Mouse (Mus musculus): Measurements from ENCODE around the gene Abhd5. TPM values are rescaled to one million over a fixed set of nuclear protein-coding genes. Genes with fewer than 3 reads are reported as not detected.

Gene Abhd5
- polyA plus RNA-seq, 1 experiment from 2014 or later: 18.8 TPM

- H3K27me3 ChIP-seq (ENCODE audit: insufficient read depth, poor library complexity, severe bottlenecking): no peaks in the 10 kb centered on the region
- H3K4me3 ChIP-seq: no peak overlapping the region
- H3K9me3 ChIP-seq: no peaks in the 10 kb centered on the region
- WGBS: 66% methylated on average over 4 of the region's 4 CpGs
- H3K36me3 ChIP-seq: no peaks in the 10 kb centered on the region
- peak; percentile 51 for DNase-seq (ENCODE audit: low spot score)
- no peak overlapping the region for H3K27ac ChIP-seq
- H3K4me1 ChIP-seq: peaks cover 7% of the 10 kb centered on the region; the same call in 1 of the 2 replicates
Observed at GRCm38 (mm10) chr9:122352911-122353310, 1.5 kb downstream of the Abhd5 start.

DNA sequence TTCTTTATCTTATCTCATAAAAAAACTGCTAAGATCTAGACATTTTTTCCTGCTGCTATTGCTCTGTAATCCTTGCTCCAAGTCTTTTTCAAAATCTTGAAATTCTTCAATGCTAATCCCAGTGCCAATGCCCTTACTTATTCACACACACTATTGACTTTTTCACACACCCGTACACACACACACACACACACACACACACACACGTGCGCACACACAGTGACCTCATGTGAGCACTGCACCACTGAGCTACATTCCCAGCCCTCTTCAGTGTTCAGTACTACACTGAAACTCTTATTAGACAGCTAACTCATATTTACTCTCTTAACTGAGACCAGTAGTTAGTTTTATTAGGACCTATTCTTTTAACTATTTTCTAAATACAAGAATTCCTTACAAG is 2.8 kb downstream of the Abhd5 start:
- no peak overlapping the region for H3K27ac ChIP-seq
- peak; percentile 58 for DNase-seq (ENCODE audit: low spot score)
- 89% methylated on average over 3 of the region's 3 CpGs for WGBS
- H3K4me3 ChIP-seq: no peak overlapping the region
- no peaks in the 10 kb centered on the region for H3K27me3 ChIP-seq (ENCODE audit: insufficient read depth, poor library complexity, severe bottlenecking)
- no peaks in the 10 kb centered on the region for H3K9me3 ChIP-seq
- H3K36me3 ChIP-seq: no peaks in the 10 kb centered on the region
- peaks cover 7% of the 10 kb centered on the region; the same call in 1 of the 2 replicates for H3K4me1 ChIP-seq

DNA sequence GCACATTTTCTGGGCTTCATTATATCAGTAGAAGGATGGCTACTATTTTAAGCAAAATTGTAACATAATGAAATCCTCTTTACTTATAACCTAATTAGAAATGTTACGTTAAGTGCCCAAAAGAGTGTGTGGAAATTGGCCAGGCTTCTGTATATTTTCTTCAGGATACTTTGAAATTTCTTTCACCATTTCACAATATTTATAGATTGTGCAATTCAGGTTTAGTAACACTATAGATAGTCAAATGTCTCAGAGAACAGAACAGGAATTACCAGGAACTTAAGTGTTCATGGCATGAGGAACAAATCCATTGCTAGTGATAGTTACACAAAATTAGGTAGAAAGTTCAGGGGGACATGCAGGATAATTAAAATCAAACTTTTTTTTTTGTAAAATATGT is 5.7 kb downstream of the Abhd5 start:
- DNase-seq (ENCODE audit: low spot score): no peak
- H3K9me3 ChIP-seq: no peaks in the 10 kb centered on the region
- H3K4me1 ChIP-seq: peaks cover 7% of the 10 kb centered on the region; the same call in 1 of the 2 replicates
- H3K36me3 ChIP-seq: peaks cover 2% of the 10 kb centered on the region; the same call in 1 of the 2 replicates
- H3K27me3 ChIP-seq (ENCODE audit: insufficient read depth, poor library complexity, severe bottlenecking): no peaks in the 10 kb centered on the region
- 88% methylated on average over 1 of the region's 1 CpGs for WGBS
- no peak overlapping the region for H3K27ac ChIP-seq
- no peak overlapping the region for H3K4me3 ChIP-seq

DNA sequence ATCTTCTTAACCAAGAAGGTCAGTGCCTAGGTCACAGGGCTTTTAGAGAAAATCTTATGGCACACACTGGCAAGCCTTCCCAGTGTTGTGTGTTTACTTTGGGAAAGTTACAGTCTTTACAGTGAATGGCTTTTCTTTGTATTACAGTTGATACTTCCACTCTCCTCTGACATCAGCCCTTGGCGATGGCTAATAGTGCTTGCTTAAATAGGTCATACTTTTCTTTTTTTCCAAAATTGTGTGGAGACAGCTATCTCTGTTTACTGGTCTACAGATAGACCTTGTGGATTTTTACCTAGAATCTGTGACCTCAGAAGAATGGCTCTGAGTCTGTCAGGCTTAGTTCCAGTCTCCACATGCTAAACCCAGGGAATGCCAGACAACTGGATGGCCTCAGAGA is 6.2 kb downstream of the Abhd5 start:
- H3K4me3 ChIP-seq: no peak overlapping the region
- no peak overlapping the region for H3K27ac ChIP-seq
- H3K4me1 ChIP-seq: peaks cover 5% of the 10 kb centered on the region; the same call in 1 of the 2 replicates
- WGBS: 86% methylated on average over 1 of the region's 1 CpGs
- no peaks in the 10 kb centered on the region for H3K27me3 ChIP-seq (ENCODE audit: insufficient read depth, poor library complexity, severe bottlenecking)
- no peaks in the 10 kb centered on the region for H3K9me3 ChIP-seq
- H3K36me3 ChIP-seq: peaks cover 2% of the 10 kb centered on the region; the same call in 1 of the 2 replicates
- DNase-seq (ENCODE audit: low spot score): no peak

DNA sequence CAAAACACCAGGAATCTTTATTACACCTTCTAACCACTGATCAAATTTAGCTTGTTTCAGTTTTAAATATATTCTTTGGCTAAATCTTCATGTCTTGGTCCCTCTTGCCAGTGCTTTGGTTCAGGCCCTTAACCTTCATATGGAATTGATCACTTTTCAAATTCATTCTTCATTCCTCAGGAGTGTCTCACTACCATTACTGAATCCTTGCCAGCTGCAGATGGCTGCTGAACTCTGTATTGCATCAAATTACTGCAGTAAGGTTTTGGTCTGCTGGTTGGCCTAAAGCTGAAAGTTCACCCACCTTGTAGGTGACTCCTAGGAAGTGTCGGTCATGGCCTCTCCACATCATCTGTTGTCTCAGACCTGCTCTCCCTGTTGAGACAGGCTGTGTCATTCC is 12.8 kb downstream of the Abhd5 start:
- Histone ChIP-seq H3K27me3 (ENCODE audit: insufficient read depth, poor library complexity, severe bottlenecking) (no peaks in the 10 kb centered on the region), H3K4me1 (no peaks in the 10 kb centered on the region), H3K36me3 (peaks cover 7% of the 10 kb centered on the region; the same call in 1 of the 2 replicates), H3K4me3 (no peak overlapping the region), H3K27ac (no peak overlapping the region), H3K9me3 (no peaks in the 10 kb centered on the region)
- peak; percentile 7 for DNase-seq (ENCODE audit: low spot score)
- 84% methylated on average over 1 of the region's 1 CpGs for WGBS

- 0 out of 2 replicates have a peak, but pooled peaks cover 4% of the 10 kb centered on the region for H3K36me3 ChIP-seq
- no peak overlapping the region for H3K27ac ChIP-seq
- no peaks in the 10 kb centered on the region for H3K27me3 ChIP-seq (ENCODE audit: insufficient read depth, poor library complexity, severe bottlenecking)
- no peaks in the 10 kb centered on the region for H3K9me3 ChIP-seq
- no peak overlapping the region for H3K4me3 ChIP-seq
- peaks cover 9% of the 10 kb centered on the region; the same call in 1 of the 2 replicates for H3K4me1 ChIP-seq
- WGBS: 90% methylated on average over 6 of the region's 6 CpGs
- peak; percentile 65 for DNase-seq (ENCODE audit: low spot score)
Observed at GRCm38 (mm10) chr9:122370292-122370794, 18.9 kb downstream of the Abhd5 start.

- H3K27ac ChIP-seq: peak overlapping the region; percentile 16; the same call in 1 of the 2 replicates
- peaks cover 9% of the 10 kb centered on the region; the same call in 1 of the 2 replicates for H3K4me1 ChIP-seq
- H3K4me3 ChIP-seq: no peak overlapping the region
- 30% methylated on average over 4 of the region's 4 CpGs for WGBS
- no peaks in the 10 kb centered on the region for H3K27me3 ChIP-seq (ENCODE audit: insufficient read depth, poor library complexity, severe bottlenecking)
- no peak for DNase-seq (ENCODE audit: low spot score)
- H3K9me3 ChIP-seq: no peaks in the 10 kb centered on the region
- 0 out of 2 replicates have a peak, but pooled peaks cover 4% of the 10 kb centered on the region for H3K36me3 ChIP-seq
Observed at GRCm38 (mm10) chr9:122372506-122372905, 21.1 kb downstream of the Abhd5 start.

- peak; percentile 67 for DNase-seq (ENCODE audit: low spot score)
- Histone ChIP-seq H3K4me1 (peaks cover 9% of the 10 kb centered on the region; the same call in 1 of the 2 replicates), H3K36me3 (peaks cover 2% of the 10 kb centered on the region; the same call in 1 of the 2 replicates), H3K9me3 (no peaks in the 10 kb centered on the region), H3K4me3 (no peak overlapping the region), H3K27me3 (ENCODE audit: insufficient read depth, poor library complexity, severe bottlenecking) (no peaks in the 10 kb centered on the region), H3K27ac (no peak overlapping the region)
- WGBS: 61% methylated on average over 1 of the region's 1 CpGs
Observed at GRCm38 (mm10) chr9:122372991-122373390, 21.6 kb downstream of the Abhd5 start.

- WGBS: 83% methylated on average over 6 of the region's 6 CpGs
- DNase-seq (ENCODE audit: low spot score): peak; percentile 73
- peaks cover 22% of the 10 kb centered on the region for H3K36me3 ChIP-seq
- H3K27ac ChIP-seq: no peak overlapping the region
- no peaks in the 10 kb centered on the region; the same call in 1 of the 2 replicates for H3K4me1 ChIP-seq
- no peaks in the 10 kb centered on the region for H3K27me3 ChIP-seq (ENCODE audit: insufficient read depth, poor library complexity, severe bottlenecking)
- no peak overlapping the region for H3K4me3 ChIP-seq
- H3K9me3 ChIP-seq: no peaks in the 10 kb centered on the region
Observed at GRCm38 (mm10) chr9:122378986-122379385, 27.6 kb downstream of the Abhd5 start.

GRCm38 (mm10) chr9:122380959-122381358 is 29.6 kb downstream of the Abhd5 start:
- no peaks in the 10 kb centered on the region for H3K9me3 ChIP-seq
- H3K4me1 ChIP-seq: peaks cover 4% of the 10 kb centered on the region; the same call in 1 of the 2 replicates
- WGBS: 78% methylated on average over 6 of the region's 6 CpGs
- H3K27ac ChIP-seq: no peak overlapping the region
- no peaks in the 10 kb centered on the region for H3K27me3 ChIP-seq (ENCODE audit: insufficient read depth, poor library complexity, severe bottlenecking)
- H3K4me3 ChIP-seq: no peak overlapping the region
- peaks cover 22% of the 10 kb centered on the region for H3K36me3 ChIP-seq
- DNase-seq (ENCODE audit: low spot score): no peak

DNA sequence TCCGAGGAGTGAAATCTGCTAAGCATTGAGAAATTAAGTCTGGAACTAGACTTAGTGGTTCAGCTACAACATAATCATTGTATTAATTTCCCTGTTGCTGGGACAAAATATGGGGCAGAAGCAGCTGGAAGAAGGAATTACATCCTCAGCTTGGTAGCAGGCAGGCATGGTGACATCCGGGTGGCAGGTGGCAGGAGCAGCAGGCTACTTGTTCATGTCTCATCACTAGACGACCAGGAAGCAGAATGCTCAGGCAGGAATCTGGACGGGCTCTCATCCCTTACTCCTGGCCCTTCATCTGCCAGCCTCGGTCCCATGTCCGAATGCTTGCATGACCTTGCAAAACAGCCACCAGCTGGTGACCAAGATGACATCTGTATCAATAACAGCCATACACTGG is 30.6 kb downstream of the Abhd5 start:
- DNase-seq (ENCODE audit: low spot score): no peak
- WGBS: 87% methylated on average over 6 of the region's 6 CpGs

DNA sequence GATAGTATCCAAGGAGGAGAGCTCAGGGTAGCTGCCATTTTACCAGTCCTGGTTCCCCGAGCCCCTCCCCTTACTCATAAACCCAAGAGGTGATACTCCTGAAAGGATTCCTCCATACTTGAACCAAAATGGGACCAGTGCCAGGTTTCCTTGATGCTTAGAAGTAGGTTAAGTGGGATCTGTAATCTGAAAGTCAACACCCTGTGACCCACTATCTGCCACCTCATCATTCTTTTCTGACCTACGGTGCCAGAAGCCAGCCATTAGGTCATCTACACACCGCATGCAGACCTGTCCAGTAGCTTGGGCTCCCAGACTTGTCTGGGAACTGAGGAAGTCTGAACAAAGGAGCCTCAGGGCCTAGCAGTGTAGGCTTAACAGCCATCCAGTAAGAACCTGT is 34.6 kb downstream of the Abhd5 start:
- H3K4me1 ChIP-seq: peaks cover 4% of the 10 kb centered on the region; the same call in 1 of the 2 replicates
- no peaks in the 10 kb centered on the region for H3K27me3 ChIP-seq (ENCODE audit: insufficient read depth, poor library complexity, severe bottlenecking)
- no peak overlapping the region for H3K4me3 ChIP-seq
- WGBS: 56% methylated on average over 3 of the region's 3 CpGs
- no peaks in the 10 kb centered on the region for H3K9me3 ChIP-seq
- DNase-seq (ENCODE audit: low spot score): no peak
- peaks cover 9% of the 10 kb centered on the region for H3K36me3 ChIP-seq
- no peak overlapping the region for H3K27ac ChIP-seq

More for the DNA sequence above, 30.6 kb downstream of the Abhd5 start:
- Histone ChIP-seq H3K27me3 (ENCODE audit: insufficient read depth, poor library complexity, severe bottlenecking) (no peaks in the 10 kb centered on the region), H3K4me1 (peaks cover 4% of the 10 kb centered on the region; the same call in 1 of the 2 replicates), H3K9me3 (no peaks in the 10 kb centered on the region), H3K4me3 (no peak overlapping the region), H3K36me3 (peaks cover 22% of the 10 kb centered on the region), H3K27ac (no peak overlapping the region)

- no peak overlapping the region for H3K4me3 ChIP-seq
- H3K36me3 ChIP-seq: no peaks in the 10 kb centered on the region
- DNase-seq (ENCODE audit: low spot score): no peak
- H3K9me3 ChIP-seq: no peaks in the 10 kb centered on the region
- H3K27me3 ChIP-seq (ENCODE audit: insufficient read depth, poor library complexity, severe bottlenecking): no peaks in the 10 kb centered on the region
- no peak overlapping the region for H3K27ac ChIP-seq
- H3K4me1 ChIP-seq: 0 out of 2 replicates have a peak, but pooled peaks cover 4% of the 10 kb centered on the region
- 65% methylated on average over 5 of the region's 5 CpGs for WGBS
Observed at GRCm38 (mm10) chr9:122389287-122389920, 38.0 kb downstream of the Abhd5 start.

Data from heart, embryonic 10.5 days (tissue).